Mouse (Mus musculus): Measurements from ENCODE around the gene Snta1.
"Not testable (repeated sequence)": the region's sequence is repeated elsewhere in the genome, so short reads cannot be mapped to it uniquely, and the experiment has no call there.

Gene Snta1

DNA sequence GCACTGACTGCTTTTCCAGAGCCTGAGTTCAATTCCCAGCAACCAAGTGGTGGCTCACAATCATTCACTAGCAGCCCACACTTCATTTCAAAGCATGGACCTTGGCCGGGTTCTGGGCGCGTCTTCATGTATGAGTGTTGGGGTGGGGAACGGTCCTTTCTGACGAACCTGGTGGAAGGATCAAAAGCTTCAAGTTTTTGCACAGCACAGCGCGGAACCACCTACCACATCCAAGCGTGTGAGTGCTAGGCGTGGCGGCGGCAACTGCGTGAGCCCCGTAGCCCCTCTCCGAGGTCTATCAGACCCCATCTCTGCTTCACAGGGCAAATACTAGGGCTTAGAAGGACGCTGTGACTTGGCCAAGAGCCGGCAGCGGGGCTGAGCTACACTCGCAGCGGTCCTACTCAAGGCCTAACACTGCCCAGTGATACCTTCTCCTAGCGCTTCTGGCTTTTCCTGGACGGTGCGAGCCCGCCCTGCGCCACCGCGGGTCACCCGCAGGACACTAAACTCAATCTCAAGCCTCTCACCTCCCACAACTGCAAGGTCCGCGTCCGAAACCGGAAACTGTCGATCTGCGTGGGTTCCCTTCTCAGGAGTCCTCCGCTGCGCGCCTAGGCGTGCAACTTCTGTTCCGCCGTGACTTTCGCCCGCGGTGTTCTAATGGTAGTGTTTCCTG is 35.6 kb downstream of the Snta1 start:
- peak; percentile 45 for DNase-seq (ENCODE audit: low spot score)

DNA sequence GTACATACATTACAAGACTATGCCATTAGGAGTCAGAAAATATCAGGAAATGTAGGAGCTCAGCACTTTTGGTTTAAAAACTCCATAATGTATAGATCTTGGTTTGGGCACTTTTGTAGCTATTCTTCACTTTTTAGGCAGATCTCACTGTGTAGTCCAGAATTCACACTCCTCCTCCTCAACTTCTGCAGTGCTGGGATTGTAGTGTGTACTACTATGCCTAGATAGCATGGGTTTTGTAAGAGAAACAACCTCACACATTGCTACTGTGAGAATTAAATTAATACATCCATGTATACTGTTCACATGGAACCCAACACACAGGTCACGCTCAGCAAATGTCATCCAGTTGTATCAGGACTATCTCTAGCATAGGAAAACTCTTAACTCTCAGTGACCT is 40.4 kb downstream of the Snta1 start:
- no peak for DNase-seq (ENCODE audit: low spot score)

DNA sequence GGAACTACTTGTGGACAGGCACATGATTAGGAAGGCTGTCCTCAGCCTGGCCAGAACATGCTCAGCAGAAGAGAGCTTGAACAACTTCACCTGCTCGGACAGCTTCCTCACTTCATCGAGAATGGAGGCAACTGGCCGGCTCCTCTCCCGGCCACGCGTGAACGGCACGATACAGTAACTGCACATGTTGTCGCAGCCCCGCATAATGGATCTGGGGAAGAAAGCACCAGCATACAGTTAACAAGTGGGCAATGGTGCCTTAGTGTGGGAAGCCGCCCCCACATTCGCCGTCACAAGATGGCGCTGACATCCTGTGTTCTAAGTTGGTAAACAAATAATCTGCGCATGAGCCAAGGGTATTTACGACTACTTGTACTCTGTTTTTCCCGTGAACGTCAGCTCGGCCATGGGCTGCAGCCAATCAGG is 53.9 kb downstream of the Snta1 start:
- DNase-seq (ENCODE audit: low spot score), result not testable (repeated sequence)

DNA sequence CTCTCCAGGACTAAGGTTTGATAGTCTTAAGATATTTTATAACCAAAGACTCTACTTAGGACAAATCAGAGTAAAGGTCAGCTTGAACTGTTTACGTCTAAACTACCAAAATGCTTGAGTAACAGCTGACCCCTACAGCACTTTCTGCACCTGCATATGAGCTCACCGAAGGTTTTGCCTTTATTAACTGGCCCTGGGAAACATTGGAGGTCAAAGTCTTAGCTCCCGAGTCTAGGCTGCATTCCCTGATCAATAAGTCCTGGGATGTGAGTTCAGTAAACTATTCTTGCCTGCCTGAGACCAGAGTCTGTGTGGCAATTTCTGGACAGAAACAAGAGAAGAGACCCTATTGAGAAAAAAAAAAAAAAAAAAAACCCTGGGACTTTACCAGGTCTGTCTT is 59.7 kb downstream of the Snta1 start:
- no peak for DNase-seq (ENCODE audit: low spot score)

DNA sequence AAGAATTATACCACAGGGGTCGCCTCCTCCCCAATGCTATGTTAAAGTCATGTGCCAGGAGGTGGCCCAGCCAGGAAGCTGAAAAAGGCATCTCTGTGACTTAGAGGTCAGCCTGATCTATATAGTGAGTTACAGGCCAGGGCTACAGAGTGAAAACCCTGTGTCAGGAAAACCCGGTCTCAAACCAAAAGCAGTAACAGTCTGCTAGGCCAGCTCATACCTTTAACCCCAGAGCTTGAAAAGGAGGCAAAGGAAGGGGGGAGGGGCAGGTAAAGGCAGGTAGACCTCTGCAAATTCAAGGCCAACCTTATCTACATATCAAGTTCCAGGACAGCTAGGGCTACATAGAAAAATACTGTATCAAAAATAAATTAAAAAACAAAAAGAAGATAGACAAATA is 68.5 kb downstream of the Snta1 start:
- DNase-seq (ENCODE audit: low spot score), result no peak

DNA sequence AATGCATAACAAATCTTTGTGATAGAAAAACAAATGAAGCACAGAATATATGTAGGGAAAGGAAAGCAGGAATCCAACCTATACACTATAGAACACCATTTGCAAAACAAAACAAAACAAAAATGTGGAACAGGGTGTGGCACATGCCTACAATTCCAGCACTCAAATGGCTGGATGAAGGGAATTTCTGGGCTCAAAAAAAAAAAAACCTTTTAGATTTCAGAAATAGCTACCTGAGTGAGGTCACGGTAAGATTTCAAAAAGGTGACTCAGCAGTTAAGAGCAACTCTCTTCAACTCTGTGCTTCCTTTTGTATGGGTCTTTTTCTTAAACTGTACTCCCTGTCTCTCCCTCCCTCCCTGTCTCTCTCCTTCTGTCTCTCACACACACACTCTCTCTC is 69.7 kb downstream of the Snta1 start:
- DNase-seq (ENCODE audit: low spot score), result no peak

DNA sequence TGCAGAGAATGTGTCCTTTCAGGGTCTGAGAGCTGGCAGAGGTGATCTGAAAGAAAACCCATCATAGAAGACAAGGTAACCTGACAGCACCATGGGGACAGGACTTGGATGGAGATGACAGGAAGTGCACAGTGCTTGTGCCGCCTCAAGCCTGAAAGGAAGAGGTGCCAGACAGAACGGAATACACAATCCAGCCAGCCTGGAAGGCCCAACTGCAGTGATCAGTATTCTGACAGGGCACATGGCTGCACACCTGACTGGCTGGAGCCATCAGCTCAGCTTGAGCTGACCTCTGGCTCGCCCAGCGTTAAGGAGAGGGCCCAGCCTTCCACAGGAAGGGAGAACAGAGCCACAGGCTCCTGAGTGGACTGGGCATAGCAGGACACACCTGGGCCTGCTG is 72.3 kb downstream of the Snta1 start:
- DNase-seq (ENCODE audit: low spot score), result no peak

DNA sequence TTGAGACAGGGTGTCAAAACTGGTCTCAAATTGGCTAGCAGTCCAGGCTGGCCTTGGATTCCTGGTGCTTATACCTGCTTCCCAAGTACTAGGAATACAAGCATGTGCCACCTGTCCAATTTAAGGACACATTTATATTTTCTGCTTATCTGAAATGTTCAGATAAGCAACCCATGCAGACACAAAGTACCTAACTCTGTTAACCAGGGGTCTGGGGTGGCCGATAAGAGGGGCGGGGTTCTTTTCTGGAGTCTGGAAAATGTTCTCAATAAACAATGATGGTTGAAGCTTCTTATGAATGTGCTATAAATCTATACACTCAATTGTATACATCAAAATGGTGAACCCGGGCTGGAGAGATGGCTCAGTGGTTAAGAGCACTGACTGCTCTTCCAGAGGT is 81.0 kb downstream of the Snta1 start:
- DNase-seq (ENCODE audit: low spot score), result no peak

Data from urinary bladder, postnatal 10 days (tissue).